Mouse (Mus musculus) layer of hippocampus, adult 11-12 months (tissue): Measurements from ENCODE around the gene Lemd1.

Experiments
- DNase-seq: peaks from one replicate; pipeline ENCODE4 v3.0.0; 2022; ENCODE audit warnings: low spot score

Gene Lemd1

GRCm38 (mm10) chr1:132289965-132290364 lies 98.7 kb downstream of the Lemd1 start:
- no peak for DNase-seq

GRCm38 (mm10) chr1:132290921-132291675 lies 99.9 kb downstream of the Lemd1 start:
- no peak for DNase-seq

GRCm38 (mm10) chr1:132291706-132292105 lies 100.5 kb downstream of the Lemd1 start:
- DNase-seq, result no peak

GRCm38 (mm10) chr1:132292318-132293129 lies 101.3 kb downstream of the Lemd1 start:
- no peak for DNase-seq

GRCm38 (mm10) chr1:132295506-132295905 lies 104.3 kb downstream of the Lemd1 start:
- DNase-seq, result no peak

GRCm38 (mm10) chr1:132296051-132296450 lies 104.8 kb downstream of the Lemd1 start:
- DNase-seq, result no peak

- peak; percentile 67 for DNase-seq
These were observed 107.2 kb downstream of the Lemd1 start, which contains the start of gene Klhdc8a for GRCm38 (mm10) chr1:132298425-132298800. TSS of gene Klhdc8a (plus strand) at chr1:132298626.

- no peak for DNase-seq
These were observed 107.7 kb downstream of the Lemd1 start for GRCm38 (mm10) chr1:132298801-132299464.

GRCm38 (mm10) chr1:132299744-132300143 lies 108.5 kb downstream of the Lemd1 start:
- no peak for DNase-seq

GRCm38 (mm10) chr1:132301242-132301641 lies 110.0 kb downstream of the Lemd1 start:
- DNase-seq, result no peak

- no peak for DNase-seq
These were observed 111.2 kb downstream of the Lemd1 start for GRCm38 (mm10) chr1:132302341-132302866.

GRCm38 (mm10) chr1:132304618-132305214 lies 113.5 kb downstream of the Lemd1 start:
- no peak for DNase-seq

GRCm38 (mm10) chr1:132306160-132306559 lies 114.9 kb downstream of the Lemd1 start:
- DNase-seq, result peak; percentile 57

GRCm38 (mm10) chr1:132306808-132307207 lies 115.6 kb downstream of the Lemd1 start:
- DNase-seq, result no peak

- DNase-seq, result no peak
These were observed 116.7 kb downstream of the Lemd1 start for GRCm38 (mm10) chr1:132307962-132308361.

- DNase-seq, result no peak
These were observed 117.4 kb downstream of the Lemd1 start for GRCm38 (mm10) chr1:132308674-132309073.
